Mouse (Mus musculus) ovary, postnatal 14 days (tissue): ENCODE data around the gene Grin2d.

Experiments
- DNase-seq: peaks from one replicate; pipeline ENCODE4 v3.0.0; 2022; ENCODE audit warnings: low spot score

The Grin2d gene

DNA sequence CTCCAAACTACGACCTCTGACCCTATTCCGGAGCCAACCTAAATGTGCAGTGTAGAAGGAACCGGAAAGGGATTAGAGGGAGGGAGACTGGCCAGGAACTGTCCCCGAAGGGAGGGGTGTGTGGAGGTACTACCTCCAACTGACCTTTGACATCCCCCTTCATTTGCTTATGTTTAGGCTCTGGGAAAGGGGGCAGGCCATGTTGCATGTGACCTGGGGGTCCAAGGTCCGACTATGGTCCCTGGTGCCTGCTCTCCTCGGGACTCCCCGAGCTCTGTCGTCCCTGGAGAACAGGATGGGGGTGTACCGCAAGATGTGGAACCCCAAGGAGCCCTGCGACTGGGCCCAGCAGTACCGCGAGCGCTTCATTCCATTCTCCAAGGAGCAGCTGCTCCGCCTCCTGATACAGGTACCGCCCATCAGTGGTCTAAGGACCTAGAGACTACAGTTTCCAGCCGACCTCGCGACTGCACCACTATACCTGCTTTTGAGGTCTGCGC, 19.1 kb upstream of the Grin2d start:
- DNase-seq: peak; percentile 51

DNA sequence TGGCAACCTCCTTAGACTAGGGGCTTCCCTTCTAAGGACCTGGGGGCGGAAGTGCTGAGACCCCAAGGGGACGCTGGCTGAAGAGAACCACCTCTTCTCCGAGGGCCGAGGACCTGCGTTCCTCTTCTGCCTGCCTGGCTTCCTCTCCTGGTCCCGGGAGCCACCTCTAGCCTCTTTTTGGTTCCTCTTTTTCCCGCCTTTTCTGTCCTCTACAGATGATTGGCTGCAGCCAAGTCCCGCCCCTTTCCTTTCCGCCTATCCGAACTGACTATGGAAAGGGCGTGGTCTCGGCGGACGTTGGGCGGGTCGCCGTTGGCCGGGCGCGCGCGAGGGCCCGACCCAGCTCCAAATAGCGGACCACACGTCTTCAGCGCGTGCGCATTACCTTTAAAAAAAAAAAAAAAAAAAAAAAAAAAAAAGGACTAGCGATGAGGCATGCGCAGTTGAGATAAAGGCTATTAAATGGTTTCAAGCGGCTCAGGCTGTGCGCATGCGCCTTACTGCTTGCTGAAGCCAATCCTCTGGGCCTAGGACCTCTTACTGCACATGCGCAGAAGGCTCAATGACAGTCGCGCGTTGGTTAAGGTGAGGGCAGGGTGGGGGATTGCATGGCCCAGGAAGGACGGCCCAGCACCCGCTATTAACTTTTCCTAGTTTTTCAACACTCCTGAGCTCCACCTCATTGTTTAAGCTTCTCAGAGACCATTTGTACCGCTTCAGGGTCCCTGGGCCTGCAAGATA, 18.5 kb upstream of the Grin2d start, which contains the start of the genes Syngr4 and Tmem143:
TSS of gene Syngr4 (minus strand) at position 198 of the 741 bp plus-strand sequence.
TSS of gene Tmem143 (plus strand) at position 425 of the 741 bp plus-strand sequence.
- DNase-seq: peak; percentile 91

DNA sequence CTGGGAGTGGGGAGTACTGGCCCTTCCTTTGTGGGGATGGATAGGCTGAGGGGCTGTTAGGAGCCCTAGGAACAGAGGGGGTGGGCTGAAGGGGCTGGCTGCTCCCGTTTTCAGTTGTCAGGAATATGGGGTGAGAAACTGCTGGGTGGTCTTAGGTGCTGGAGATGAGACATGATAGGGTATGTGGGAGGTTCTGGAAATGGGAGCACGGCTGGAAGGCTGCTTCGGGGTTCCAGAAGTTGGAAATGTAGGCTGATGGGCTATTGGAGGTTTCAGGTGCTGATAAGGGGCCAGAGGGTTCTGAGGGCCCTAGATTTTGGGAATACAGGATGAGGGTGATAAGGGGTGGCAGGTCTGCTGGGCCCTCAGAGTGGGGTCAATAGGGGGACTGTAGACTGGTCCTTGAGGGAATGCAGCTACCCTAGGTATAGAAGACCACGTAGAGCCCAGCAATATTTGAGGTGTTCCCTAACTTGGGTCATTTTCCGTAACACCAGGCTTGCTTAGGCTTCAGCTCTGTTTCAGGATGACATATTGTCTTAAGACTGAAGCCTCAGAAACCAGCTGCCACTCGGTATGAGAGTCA, 17.8 kb upstream of the Grin2d start:
- no peak for DNase-seq

DNA sequence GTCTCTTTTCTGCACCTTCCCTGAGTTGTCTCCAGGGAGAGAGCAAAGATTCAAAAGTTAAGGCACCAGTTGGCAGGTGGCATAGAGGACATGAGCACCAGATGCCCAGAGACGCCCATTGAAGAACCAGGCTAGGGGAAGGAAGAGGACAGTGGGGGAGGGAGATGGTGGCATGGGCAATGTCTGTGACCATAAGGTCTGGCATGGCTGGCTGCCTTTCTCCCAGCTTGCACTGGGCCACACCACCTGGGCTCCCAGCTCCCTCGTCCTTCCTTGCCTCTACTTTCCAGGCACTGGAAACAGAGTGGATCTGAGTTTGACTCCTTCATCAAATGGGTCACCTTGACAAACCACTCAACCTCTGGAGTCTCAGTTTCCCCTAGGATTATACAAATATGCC, 14.5 kb upstream of the Grin2d start:
- no peak for DNase-seq

DNA sequence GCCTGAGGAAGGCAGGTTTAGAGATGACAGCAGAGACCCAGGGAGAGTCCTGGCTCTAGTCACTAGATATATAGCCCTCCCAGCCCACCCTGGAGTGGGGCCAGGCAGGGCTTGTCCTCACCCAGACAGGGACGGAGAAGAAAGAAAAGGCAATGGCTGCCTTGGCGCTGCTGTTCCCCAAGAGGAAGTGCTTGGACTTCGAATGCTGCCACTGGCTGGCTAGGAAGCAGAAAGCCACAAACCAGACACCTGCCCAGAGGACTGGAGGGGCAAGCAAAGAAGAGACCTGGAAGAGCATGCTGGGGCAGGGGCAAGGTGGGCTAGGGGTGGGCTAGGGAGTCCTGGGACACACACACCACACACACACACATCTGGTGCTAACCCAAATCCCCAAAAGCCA, 9.1 kb upstream of the Grin2d start:
- no peak for DNase-seq

DNA sequence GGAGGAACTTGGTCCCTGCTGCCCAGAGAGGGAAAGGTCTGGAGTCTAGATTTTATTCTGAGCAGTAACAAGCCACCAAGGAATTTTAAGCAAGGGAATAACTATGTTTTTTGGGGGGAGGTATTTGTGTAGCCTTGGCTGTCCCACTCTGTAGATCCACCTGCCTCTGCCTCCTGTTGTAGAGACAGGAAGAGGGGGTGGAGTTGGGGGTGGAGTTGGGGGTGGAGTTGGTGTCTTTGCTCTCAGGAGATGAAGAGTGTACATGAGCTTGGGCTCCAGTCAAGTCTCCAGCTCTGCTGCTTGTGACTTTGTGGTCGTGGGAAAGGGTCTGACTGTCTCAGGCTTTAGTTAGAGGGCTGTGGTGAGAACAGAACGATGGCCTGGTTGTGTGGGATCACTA, 2.8 kb upstream of the Grin2d start:
- no peak for DNase-seq

DNA sequence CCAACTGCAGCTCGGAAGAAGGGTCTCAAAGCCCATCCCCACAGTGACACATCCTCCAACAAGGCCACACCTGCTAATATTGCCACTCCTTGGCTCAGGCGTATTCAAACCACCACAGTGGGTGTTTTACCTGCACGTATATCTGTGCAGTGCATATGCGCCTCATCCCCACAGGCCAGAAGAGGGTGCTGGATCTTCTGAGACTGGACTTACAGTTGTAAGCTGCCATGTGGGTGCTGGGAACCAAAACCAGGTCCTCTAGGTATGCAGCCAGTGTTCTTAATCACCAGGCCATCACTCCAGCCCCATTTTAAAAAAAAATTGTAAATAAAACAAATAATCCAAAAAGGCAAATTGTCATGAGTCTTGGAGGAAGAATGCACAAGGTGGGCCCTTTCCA, 2.4 kb upstream of the Grin2d start:
- no peak for DNase-seq

DNA sequence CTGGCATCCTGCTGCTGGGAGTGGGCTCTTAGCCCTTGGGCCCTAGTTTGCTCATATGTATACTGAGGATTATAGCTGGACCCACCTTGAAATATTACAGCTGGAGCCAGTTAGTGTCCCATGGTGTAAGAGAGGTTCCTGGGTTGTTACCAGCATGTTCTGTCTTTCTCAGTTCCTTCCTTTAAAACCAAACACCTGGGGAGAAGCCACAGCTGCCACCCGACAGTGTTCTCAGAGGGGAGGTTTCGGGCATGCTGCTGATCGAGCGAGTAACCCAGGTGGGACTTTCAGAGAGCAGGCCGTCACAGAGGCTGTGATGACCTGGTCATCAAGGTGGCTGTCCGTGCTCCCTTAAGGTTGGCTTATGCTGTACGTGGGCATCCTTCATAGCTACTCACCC, 1.3 kb downstream of the Grin2d start:
- no peak for DNase-seq

DNA sequence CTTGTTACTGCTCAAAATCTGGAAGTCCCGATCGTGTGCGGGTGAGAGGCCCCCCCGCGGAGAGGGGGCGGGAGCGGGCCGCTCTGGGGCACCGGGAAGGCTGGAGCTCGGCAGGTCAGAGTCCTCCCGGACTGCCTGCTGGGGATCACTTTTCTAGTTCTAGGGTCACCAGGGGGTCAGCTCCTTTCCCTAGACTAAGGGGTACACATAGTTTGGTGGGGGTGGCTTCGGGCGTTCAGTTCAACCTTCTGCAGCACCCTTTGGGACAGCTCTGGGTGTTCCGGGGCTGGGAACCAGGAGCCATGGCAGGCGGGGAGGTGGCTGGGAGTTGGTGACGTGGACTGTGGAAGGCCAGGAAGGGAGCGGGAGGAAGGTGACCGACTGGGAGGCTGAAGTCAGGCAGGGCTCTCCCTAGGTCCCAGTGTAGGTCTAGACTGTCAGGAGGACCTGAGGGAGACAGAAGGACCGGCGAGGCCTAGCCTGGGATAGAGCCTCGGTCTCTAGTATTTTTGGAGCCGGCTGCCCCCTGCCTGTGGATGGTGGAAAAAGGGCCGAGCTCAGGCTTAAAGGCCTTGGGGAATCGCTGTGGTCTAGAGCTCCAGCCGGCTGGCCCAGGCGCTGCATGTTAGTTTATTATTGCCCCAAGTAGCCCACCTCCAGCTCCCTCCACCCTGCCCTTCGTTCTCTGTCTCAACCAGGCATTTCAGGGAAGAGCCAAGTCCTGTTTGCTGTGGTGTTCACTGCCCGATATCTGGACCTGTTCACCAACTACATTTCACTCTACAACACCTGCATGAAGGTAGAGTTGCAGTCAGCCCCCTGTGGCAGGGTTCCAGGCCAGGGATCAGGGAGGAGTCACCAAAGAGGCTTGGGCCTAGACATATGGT, 4.9 kb downstream of the Grin2d start:
- DNase-seq: peak; percentile 48

DNA sequence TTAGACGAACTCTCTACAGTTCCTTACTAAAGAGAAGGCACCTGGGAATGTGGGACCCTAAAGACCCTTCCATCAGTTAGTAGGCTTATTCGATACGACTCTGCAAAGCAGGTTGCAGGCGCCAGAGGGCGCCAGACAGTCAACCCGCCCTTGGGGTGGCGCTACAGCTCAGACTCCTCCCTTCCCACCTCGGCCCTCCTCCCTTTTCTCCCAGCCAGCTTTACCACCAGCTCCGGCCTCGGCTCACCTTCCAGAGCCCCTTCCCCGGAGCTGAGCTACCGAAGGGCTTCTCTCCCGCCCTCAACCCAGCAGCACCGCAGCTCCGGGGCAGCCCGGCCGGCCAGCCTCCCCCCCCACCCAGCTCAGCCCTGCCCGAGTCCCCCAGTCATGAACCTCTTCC, 5.6 kb downstream of the Grin2d start, which contains the start of gene Kdelr1:
TSS of gene Kdelr1 (plus strand) at position 149 of the 400 bp plus-strand sequence.
- DNase-seq: peak; percentile 88

DNA sequence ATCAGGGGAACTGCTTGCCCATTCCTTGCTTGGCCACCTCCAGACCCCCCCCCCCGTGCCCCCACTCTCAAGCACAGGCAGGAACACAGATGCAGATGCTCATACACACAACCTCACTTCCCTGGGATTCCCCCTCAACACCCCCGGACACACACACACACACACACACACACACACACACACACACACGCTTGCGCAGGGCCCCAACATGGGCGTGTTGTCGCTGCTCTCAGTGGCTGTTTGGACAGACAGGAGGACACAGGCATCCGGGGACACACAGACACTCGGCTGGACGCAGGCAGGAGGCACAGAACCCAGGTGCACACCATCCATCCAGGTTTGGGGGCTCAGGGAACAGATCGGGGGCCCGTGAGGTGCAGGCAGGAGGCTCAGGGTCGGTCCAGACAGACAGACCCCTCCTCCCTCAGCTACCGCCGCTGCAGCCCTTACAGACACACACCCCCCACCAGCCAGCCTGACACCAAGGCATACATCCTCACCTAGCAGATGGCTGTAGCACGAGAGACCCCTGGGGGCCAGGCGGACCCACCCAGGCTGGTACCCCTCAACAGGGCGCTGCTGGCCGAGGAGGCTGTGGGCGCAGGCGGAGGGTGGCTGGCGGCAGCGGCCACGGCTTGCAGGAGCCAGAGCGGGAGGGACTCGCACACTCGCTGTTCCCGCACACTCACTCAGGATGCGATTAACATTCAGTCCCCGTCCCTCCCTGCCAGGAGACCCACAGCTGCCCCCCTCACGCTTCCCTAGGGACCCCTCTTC, 7.7 kb downstream of the Grin2d start:
- DNase-seq: no peak

DNA sequence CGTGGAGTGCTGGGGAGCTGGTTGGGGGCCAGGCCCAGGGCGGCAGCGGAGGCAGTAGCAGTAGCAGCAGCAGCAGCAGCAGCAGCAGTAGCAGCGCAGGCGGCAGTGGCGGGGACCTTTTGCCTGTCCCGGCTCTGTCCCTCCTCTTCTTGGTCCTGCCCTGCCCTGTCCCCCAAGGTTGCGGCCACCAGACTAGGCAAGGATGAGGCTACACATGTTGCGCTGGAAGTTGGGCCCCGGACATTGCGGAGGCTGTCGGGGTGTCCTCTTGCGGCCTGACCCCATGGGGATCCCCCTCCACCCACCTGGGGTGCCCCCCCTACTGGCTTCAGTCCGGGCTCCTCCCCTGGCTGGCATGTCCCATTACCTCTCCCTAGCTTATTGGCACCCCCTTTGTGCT, 8.4 kb downstream of the Grin2d start:
- no peak for DNase-seq

DNA sequence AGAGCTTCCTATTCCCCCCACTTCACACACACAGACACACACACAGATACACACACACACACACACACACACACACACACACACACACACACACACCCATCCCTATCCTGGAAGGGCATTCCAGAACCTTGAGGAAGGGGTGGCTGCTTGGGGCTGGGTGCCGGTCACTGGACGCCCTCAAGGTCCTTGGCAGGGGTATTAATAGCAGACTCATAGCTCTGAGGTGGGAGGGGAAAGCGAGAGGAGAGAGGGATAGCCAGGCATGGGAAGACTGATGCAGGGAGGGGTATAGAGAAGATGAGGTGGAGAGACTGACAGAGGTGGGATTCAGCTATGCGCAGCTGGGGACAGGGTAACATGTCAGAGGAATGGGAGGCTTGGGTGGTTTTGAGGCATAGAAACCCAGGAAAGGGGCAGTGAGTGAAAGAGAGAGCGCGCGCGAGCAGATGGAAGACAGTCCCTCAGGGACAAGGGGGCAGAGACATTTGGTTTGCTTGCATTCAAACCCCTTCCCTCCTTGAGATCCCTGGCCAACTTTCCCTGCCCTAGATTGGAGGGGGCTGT, 9.0 kb downstream of the Grin2d start:
- DNase-seq: no peak

DNA sequence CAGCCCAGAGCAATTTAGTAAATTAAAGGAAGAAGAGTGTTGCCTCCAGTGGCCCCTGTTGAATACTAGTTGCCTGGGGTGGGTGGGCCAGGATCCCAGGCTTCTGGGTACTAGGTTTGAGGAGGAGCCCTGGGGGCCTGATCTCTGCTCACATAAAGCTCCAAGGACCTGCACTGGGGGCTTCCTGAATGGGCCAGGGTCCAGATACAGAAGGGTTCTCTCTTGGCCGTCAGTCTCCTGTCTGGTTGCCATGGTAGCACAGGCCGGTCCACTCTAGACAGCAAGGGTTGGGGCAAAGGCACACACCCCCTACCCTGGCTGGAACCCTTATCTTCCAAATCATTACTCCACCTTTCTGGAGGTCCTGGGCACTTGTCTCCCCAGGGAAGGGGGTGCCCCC, 10.3 kb downstream of the Grin2d start:
- DNase-seq: no peak

DNA sequence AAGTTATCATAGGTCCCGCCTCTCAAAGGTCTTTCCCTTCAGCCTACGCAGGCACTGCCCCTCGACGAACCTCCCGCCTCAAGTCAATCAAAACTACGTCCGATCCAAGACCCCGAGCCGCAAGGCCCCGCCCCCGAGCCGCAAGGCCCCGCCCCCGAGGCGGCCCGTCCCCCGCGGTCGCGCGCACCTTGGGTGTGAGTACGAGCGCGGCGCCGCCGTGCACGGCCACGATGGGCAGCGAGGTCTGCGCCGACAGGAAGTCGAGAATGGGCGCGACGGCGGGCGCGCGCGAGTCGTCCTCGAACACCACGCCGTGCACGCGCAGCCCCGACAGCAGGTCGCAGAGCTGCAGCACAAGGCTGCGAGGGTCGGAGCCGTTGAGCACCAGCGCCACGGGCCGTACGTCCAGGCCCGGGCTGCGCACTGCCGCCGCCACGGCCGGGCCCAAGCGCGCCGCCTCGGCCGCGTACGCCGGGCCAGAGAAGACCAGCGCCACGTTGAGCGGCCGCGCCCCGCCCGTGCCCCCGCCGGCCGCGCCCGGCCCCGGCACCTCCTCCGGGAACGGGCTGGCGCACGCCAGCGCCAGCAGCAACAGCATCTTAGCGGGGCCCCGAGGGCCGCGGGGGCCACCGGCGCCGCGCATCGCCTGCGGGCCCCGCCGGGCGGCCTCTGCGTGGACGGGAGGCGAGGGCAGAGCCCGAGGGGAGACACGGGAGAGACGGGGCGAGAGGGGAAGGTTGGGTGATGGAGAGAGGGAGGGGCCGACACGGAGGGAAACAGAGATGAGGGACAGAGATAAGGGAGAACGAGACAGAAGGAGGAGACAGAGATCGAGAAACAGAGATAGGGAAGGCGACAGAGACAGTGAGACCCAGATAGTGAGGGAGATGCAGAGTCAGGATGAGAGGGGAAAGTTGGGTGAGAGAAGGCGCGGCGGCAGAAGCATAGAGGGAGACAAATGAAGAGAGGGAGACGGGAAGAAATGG, 12.0 kb downstream of the Grin2d start:
- peak; percentile 92 for DNase-seq

DNA sequence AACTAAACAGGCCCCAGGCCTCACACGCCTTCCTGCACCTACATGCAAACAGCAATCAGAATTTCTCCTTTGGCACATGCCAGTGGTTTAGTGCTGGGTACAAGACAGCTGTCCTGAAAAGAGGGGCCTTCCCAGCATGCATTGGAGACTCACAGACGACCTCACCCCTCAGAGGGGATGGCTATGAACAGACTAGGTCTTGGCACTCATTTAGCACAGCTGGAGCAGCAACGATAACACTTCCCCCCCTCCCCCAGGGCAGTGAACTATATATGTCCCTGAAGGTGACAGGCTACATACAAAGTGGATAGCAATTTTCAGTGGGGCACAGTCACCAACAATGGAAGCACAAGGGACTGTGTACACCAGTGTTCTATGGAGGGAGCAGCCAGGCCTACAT, 13.7 kb downstream of the Grin2d start:
- no peak for DNase-seq

DNA sequence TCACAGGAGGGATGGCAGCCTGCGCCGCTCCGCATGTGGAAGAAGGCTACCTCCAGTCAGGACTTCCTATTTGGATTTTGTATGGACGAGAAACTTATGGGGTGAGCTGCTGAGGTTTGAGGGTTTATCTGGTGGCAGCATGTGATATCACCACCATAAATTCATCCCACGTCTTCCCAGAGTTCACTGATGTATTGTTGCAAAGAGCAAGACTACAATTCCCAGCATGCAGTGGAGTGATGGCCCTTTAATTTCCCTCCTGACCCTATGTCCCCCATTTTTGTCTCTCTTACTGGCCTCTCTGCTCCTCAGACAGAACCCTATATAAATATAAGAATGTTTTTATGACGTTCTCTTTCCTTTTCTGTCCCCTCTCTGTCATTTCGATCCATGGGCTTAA, 15.4 kb downstream of the Grin2d start:
- DNase-seq: no peak

DNA sequence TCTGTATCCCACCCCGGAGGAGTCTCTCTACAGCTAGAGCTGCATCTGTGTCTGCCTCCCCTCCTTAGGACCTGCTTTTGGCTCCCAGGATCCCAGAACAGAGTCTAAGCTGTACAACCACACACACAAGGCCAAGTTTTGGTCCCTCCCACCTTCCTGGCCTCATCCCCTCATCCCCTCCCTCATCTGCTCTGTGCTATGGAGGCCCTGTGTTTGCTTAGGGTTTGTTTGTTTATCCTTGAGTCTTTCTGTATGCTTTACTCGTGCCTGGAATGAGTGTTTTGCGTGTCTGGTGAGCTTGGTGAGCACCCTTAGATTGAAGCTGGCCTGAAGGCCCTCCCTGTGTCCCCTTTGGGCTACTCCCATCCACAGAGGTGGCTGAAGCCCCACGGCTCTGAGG, 19.2 kb downstream of the Grin2d start:
- DNase-seq: no peak

DNA sequence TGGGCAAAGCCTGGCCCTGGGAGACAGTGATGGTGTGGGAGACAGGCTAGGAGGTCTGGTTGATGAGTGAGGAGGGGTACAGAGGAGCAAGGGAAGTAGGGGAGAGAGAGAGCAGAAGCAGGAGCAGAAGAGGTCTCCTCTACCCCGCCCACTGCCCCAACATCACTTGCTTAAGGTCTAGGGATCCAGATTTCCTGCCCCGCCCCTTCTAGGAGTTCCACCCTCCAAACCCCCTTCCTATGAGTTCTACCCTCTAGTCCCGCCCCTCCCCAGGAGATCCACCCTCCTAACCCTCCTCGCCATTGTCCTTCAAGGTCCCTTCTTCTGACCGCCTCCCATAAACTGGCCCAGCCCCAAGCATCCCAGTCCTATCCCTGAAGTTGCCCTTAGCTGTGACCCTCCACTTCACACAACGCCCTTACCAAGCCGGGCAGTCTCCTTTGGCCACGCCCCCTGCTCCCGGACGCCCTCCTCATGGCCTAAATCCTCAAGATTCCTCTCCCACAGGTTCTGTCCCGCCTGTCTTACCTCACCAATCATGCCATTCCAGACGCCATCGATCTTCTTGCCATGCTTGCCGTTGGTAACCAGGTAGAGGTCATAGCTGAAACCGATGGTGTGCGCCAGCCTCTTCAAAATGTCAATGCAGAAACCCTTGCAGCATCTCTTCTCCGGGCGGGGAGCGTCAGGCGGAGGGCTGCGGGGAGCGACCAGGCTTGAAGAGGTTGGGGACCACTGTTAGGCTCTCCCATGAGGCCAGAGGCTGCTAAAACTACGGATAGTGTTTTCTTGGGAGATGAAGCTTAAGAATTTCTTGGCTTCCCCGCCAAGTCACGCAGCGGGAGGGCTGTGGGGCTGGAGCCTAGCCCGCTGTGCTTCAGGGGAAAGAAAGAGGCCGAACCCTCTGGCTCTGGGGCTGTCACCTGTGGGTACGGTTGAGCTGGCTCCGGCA, 21.0 kb downstream of the Grin2d start:
- DNase-seq: no peak
